Mouse (Mus musculus) CD8-positive naive resting alpha-beta T cell, adult 57 days (primary cell): Measurements from ENCODE around the gene Synpo2. TPM values are rescaled to one million over a fixed set of nuclear protein-coding genes. Genes with fewer than 3 reads are reported as not detected.

Experiments used
- total RNA-seq: library from RNA; stranded (reverse); gene quantifications from one replicate; pipeline ENCODE4 v1.2.4, GENCODE M21; 2023

Gene Synpo2
- total RNA-seq: 1.8 TPM

DNA sequence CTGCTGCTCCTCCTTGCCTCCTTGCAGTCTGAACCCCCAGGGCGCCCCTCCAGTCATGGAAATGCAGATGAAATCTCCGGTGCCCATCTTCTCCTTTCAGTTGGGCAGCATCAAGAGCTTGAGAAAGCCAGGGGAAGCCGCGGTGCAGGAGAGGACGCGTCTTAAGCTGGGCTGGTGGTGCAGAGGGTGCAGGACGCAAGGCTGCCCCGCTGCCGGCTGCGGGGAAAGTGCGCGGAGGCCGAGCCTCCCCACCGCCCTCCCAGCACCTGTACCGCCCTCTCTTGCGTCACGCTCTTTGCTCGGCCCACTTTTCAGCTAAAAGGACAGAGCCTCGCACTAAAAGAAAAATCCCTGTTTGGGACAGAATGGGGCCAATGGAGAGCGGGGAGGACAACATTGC is at the start of gene Synpo2:
Gene Synpo2, minus strand, starts transcription at position 229 of the 400 bp plus-strand sequence.

DNA sequence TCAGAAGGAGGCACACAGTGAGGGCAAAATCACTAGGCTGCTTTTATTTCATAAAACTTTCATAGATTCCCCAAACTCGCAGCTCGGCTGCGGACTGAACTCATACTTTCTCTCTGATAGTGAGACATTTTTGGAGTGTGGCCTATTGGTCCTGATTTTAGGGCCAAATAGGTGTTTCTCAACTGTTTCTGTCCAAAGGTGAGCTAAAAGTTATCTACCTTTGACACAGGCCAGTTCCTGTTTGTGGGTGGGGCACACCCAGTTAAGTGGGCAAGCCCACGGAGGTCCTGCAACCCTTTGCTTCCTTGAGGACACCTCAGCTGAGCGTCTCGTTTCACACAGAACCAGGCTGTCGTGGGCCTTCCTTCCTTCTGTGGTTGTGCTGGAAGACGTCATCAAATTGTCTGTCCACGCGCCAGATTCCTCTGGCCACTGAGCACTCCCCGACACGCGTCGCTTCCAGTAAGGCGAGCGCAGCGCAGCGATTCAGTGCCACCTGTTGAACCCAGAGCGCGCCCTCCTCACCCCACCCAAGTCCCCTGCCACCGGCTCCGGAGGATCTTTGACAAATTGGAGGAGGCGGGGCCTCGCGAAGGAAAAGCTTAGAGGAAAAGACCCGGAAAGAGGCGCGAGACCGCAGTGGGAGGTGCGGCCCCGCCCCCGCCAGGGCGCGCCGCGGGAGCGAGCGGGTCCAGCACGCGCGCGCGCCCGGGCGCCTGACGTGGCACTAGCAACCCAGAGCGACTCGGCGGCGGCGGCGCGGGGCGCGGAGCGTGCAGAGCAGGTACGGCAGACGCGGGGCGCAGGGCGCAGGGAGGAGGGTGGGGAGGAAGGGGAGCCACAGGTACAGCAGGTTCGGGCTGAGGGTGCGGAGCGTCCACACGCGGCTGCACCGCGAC is 31.1 kb upstream of the Synpo2 start, which contains the start of gene Sec24d:
Gene Sec24d, plus strand, starts transcription at position 703 of the 899 bp plus-strand sequence.

DNA sequence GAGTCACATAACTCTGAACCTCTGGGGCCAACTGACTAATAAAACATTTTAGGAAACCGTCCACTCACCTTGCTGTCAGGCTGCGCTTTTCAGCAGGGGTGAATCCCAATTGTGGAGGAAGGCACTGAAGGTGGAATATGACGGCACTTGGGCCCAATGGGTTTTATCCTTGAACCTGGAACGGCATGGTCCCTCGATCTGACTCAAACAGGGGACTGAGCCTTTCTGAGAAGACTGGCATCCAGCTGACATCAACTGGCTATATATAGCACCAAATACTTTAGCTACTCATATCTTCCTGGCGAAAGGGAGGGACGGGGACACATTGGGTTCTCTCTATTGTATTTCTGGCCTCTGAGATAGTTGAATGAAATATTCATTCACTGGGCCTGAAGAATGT is 201.2 kb downstream of the Synpo2 start, which contains the start of gene Myoz2:
Gene Myoz2, minus strand, starts transcription at position 264 of the 400 bp plus-strand sequence.

Other genes with a start within 250 kb of the Synpo2 start
- not detected for gene Myoz2, start 201.1 kb downstream of the Synpo2 start, total RNA-seq
- gene Sec24d, start 31.3 kb upstream of the Synpo2 start, total RNA-seq: 21.1 TPM
- gene Mettl14, start 150.0 kb upstream of the Synpo2 start, total RNA-seq: 22.8 TPM
- gene Prss12, start 210.8 kb upstream of the Synpo2 start, total RNA-seq: 32.3 TPM